Mouse (Mus musculus) heart, adult 2 months (tissue): ENCODE measurements around the gene Ankrd53.

Source experiments
- CTCF ChIP-seq: fragments of 200-600 bp; IDR thresholded peaks from 2 replicates; pipeline ENCODE4 v1.8.1; 2022; ENCODE audit warnings: antibody characterized with exemption, mild to moderate bottlenecking, moderate library complexity
- POLR2A ChIP-seq: fragments of 200-500 bp; IDR thresholded peaks from 2 replicates; pipeline ENCODE4 v1.6.1; 2011; ENCODE audit warnings: mild to moderate bottlenecking, low read depth, low read length, control low read depth; ENCODE audit not compliant: insufficient read depth

- no peak for TF ChIP-seq CTCF
- TF ChIP-seq POLR2A: no peak
Measured at GRCm38 (mm10) chr6:83788554-83788953, 26.1 kb downstream of the Ankrd53 start.
